ENCODE assay signal across 12 mouse cellular contexts in the genomic region with DNA sequence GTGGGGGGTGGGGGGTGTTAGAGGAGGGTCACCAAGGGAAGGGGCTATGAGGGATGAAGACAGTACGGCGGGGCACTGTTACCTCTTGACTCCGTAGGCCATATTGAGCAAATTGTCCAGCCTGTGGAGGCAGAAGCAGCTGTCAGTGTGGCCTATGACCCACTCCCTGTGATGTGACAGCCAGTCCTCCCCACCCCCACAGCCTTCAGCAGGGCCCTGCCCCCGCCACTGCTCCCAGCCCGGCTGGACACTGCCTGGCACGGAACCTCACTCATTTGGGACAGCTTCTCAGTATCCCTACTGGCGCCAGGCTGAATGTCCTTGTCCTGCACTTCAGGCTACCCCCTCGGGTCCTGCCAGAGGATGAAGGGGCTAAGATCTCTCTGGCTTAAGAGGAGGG. TPM values are rescaled to one million over a fixed set of nuclear protein-coding genes. Genes with fewer than 3 reads are reported as not detected.
DNase-seq lines count a peak whose midpoint lies in the region; ATAC-seq lines count a peak whose summit lies in the region.
"Had no signal": no experiment of that assay in that cellular context is flagged by ENCODE, and none has a peak within 500 bp of the region (broad histone marks: within the 10 kb centered on the region; RNA-seq: fewer than 3 reads in every experiment).

No protein-coding gene starts in this region.

- no peak overlapping the region for H3K9ac ChIP-seq in hindbrain, embryonic 11.5 days (ENCODE audit: low read depth, low read length)
- no peak overlapping the region for H3K9ac ChIP-seq in hindbrain, embryonic 13.5 days
- H3K9ac ChIP-seq in midbrain, embryonic 16.5 days (ENCODE audit: low read depth, low read length) = no peak overlapping the region
- H3K9ac ChIP-seq: heart, embryonic 15.5 days had no signal

- H3K36me3 ChIP-seq in hindbrain, embryonic 11.5 days (ENCODE audit: control insufficient read depth, insufficient read depth, low read length) = peaks cover 10% of the 10 kb centered on the region; the same call in 1 of the 2 replicates
- peaks cover 73% of the 10 kb centered on the region for H3K36me3 ChIP-seq in hindbrain, embryonic 13.5 days
- peaks cover 68% of the 10 kb centered on the region for H3K36me3 ChIP-seq in midbrain, embryonic 10.5 days
- peaks cover 34% of the 10 kb centered on the region for H3K36me3 ChIP-seq in midbrain, embryonic 16.5 days (ENCODE audit: control insufficient read depth, insufficient read depth, low read length)
- H3K36me3 ChIP-seq in embryonic facial prominence, embryonic 10.5 days (replicated peaks) = peaks cover 13% of the 10 kb centered on the region
- H3K36me3 ChIP-seq: heart, embryonic 15.5 days had no signal

- H3K4me3 ChIP-seq in hindbrain, embryonic 11.5 days (ENCODE audit: low read depth, low read length) = no peak overlapping the region
- H3K4me3 ChIP-seq in hindbrain, embryonic 13.5 days = no peak overlapping the region
- no peak overlapping the region for H3K4me3 ChIP-seq in midbrain, embryonic 10.5 days
- H3K4me3 ChIP-seq in midbrain, embryonic 16.5 days (ENCODE audit: low read depth, low read length) = no peak overlapping the region
- H3K4me3 ChIP-seq in embryonic facial prominence, embryonic 10.5 days = no peak overlapping the region
- H3K4me3 ChIP-seq: heart, embryonic 15.5 days had no signal

- no peaks in the 10 kb centered on the region for H3K27me3 ChIP-seq in hindbrain, embryonic 11.5 days (ENCODE audit: control insufficient read depth, insufficient read depth, low read length)
- no peaks in the 10 kb centered on the region for H3K27me3 ChIP-seq in hindbrain, embryonic 13.5 days
- no peaks in the 10 kb centered on the region for H3K27me3 ChIP-seq in midbrain, embryonic 10.5 days (ENCODE audit: low read depth, poor library complexity, severe bottlenecking)
- H3K27me3 ChIP-seq in midbrain, embryonic 16.5 days (ENCODE audit: control insufficient read depth, insufficient read depth, low read depth, low read length) = no peaks in the 10 kb centered on the region
- H3K27me3 ChIP-seq in embryonic facial prominence, embryonic 10.5 days (replicated peaks; ENCODE audit: low read depth, poor library complexity, severe bottlenecking) = no peaks in the 10 kb centered on the region
- H3K27me3 ChIP-seq: heart, embryonic 15.5 days had no signal

- no peaks in the 10 kb centered on the region for H3K9me3 ChIP-seq in hindbrain, embryonic 11.5 days (ENCODE audit: control insufficient read depth, low read length)
- no peaks in the 10 kb centered on the region for H3K9me3 ChIP-seq in hindbrain, embryonic 13.5 days
- no peaks in the 10 kb centered on the region for H3K9me3 ChIP-seq in midbrain, embryonic 10.5 days (replicated peaks)
- H3K9me3 ChIP-seq in midbrain, embryonic 16.5 days (replicated peaks; ENCODE audit: control insufficient read depth, low read length, poor library complexity, severe bottlenecking) = no peaks in the 10 kb centered on the region
- H3K9me3 ChIP-seq in embryonic facial prominence, embryonic 10.5 days = no peaks in the 10 kb centered on the region
- H3K9me3 ChIP-seq: heart, embryonic 15.5 days had no signal

- WGBS in hindbrain, embryonic 11.5 days = 35% methylated on average over 8 of the region's 8 CpGs
- WGBS in hindbrain, embryonic 13.5 days = 43% methylated on average over 8 of the region's 8 CpGs
- 47% methylated on average over 8 of the region's 8 CpGs for WGBS in midbrain, embryonic 10.5 days
- WGBS in midbrain, embryonic 16.5 days = 53% methylated on average over 8 of the region's 8 CpGs
- 47% methylated on average over 8 of the region's 8 CpGs for WGBS in embryonic facial prominence, embryonic 10.5 days

- 0 out of 2 replicates have a peak, but pooled peaks have one; percentile 11 for ATAC-seq in hindbrain, embryonic 11.5 days (ENCODE audit: low FRiP score)
- no peak for ATAC-seq in hindbrain, embryonic 13.5 days (ENCODE audit: low FRiP score)
- ATAC-seq in midbrain, embryonic 16.5 days = no peak
- ATAC-seq: intestine, postnatal 0 days had no signal

- H3K4me1 ChIP-seq in hindbrain, embryonic 11.5 days (replicated peaks; ENCODE audit: control insufficient read depth, insufficient read depth, low read length) = peaks cover 7% of the 10 kb centered on the region; the same call in 1 of the 2 replicates
- H3K4me1 ChIP-seq in hindbrain, embryonic 13.5 days (replicated peaks) = peaks cover 19% of the 10 kb centered on the region
- peaks cover 56% of the 10 kb centered on the region for H3K4me1 ChIP-seq in midbrain, embryonic 10.5 days
- H3K4me1 ChIP-seq in midbrain, embryonic 16.5 days (ENCODE audit: control insufficient read depth, insufficient read depth, low read length) = no peaks in the 10 kb centered on the region
- peaks cover 39% of the 10 kb centered on the region for H3K4me1 ChIP-seq in embryonic facial prominence, embryonic 10.5 days
- H3K4me1 ChIP-seq: heart, embryonic 15.5 days had no signal

- no peak overlapping the region for H3K27ac ChIP-seq in hindbrain, embryonic 11.5 days (ENCODE audit: low read depth, low read length)
- H3K27ac ChIP-seq in hindbrain, embryonic 13.5 days = no peak overlapping the region
- peak overlapping the region; percentile 56 for H3K27ac ChIP-seq in midbrain, embryonic 10.5 days (replicated peaks)
- no peak overlapping the region for H3K27ac ChIP-seq in midbrain, embryonic 16.5 days (ENCODE audit: low read length)
- 0 out of 2 replicates have a peak overlapping the region, but pooled peaks have one; percentile 35 for H3K27ac ChIP-seq in embryonic facial prominence, embryonic 10.5 days (replicated peaks)
- H3K27ac ChIP-seq: heart, embryonic 15.5 days had no signal

- no peak for DNase-seq in hindbrain, embryonic 11.5 days (ENCODE audit: low spot score)
- DNase-seq in midbrain, embryonic 10.5 days (ENCODE audit: low spot score) = peak; percentile 36
- DNase-seq in embryonic facial prominence, embryonic 10.5 days (ENCODE audit: low spot score) = no peak
- DNase-seq in lung, postnatal 4 days = peak; percentile 23 to 64
- DNase-seq in frontal cortex, postnatal 14 days (ENCODE audit: low spot score in 2 of 2) = no peak
- DNase-seq: cerebellum, adult 8-10 months; thymus, postnatal 25 days had no signal

- H3K4me2 ChIP-seq in hindbrain, embryonic 11.5 days (replicated peaks; ENCODE audit: low read depth, low read length) = no peak overlapping the region
- H3K4me2 ChIP-seq in hindbrain, embryonic 13.5 days = no peak overlapping the region
- no peak overlapping the region for H3K4me2 ChIP-seq in midbrain, embryonic 16.5 days (ENCODE audit: low read length)
- H3K4me2 ChIP-seq: heart, embryonic 15.5 days had no signal

RNA-seq across cellular contexts. Expression of gene Prkcsh, which starts 22.0 kb away (rescaled TPM):
- polyA plus RNA-seq in hindbrain, embryonic 11.5 days (2014; fragmentation: Nextera tagmentation; extraction: Ambion mirVana) = 84.6 TPM in 2 replicates
- 99.3 and 101 TPM in 2 replicates for polyA plus RNA-seq in hindbrain, embryonic 13.5 days (2015; fragmentation: Nextera tagmentation; extraction: Ambion mirVana)
- 108 and 112 TPM in 2 replicates for polyA plus RNA-seq in midbrain, embryonic 10.5 days (2016; fragmentation: Nextera tagmentation; extraction: Ambion mirVana)
- polyA plus RNA-seq in midbrain, embryonic 16.5 days (2015; fragmentation: Nextera tagmentation; extraction: Ambion mirVana) = 83.0 and 90.3 TPM in 2 replicates
- polyA plus RNA-seq in embryonic facial prominence, embryonic 10.5 days (2016; fragmentation: Nextera tagmentation; extraction: Ambion mirVana) = 107 and 115 TPM in 2 replicates

RNA-seq across cellular contexts. Expression of gene Ccdc151, which starts 22.2 kb away (rescaled TPM):
- polyA plus RNA-seq in hindbrain, embryonic 11.5 days (2014; fragmentation: Nextera tagmentation; extraction: Ambion mirVana) = 5.5 and 5.7 TPM in 2 replicates
- polyA plus RNA-seq in hindbrain, embryonic 13.5 days (2015; fragmentation: Nextera tagmentation; extraction: Ambion mirVana) = 4.1 and 4.4 TPM in 2 replicates
- 5.7 and 6.3 TPM in 2 replicates for polyA plus RNA-seq in midbrain, embryonic 10.5 days (2016; fragmentation: Nextera tagmentation; extraction: Ambion mirVana)
- polyA plus RNA-seq in midbrain, embryonic 16.5 days (2015; fragmentation: Nextera tagmentation; extraction: Ambion mirVana) = 5.6 and 6.2 TPM in 2 replicates
- polyA plus RNA-seq in embryonic facial prominence, embryonic 10.5 days (2016; fragmentation: Nextera tagmentation; extraction: Ambion mirVana) = 3.8 and 4.0 TPM in 2 replicates

RNA-seq across cellular contexts. Expression of gene Elavl3, which starts 27.2 kb away (rescaled TPM):
- polyA plus RNA-seq in hindbrain, embryonic 11.5 days (2014; fragmentation: Nextera tagmentation; extraction: Ambion mirVana) = 72.9 and 85.2 TPM in 2 replicates
- polyA plus RNA-seq in hindbrain, embryonic 13.5 days (2015; fragmentation: Nextera tagmentation; extraction: Ambion mirVana) = 80.6 and 81.7 TPM in 2 replicates
- 16.7 and 26.8 TPM in 2 replicates for polyA plus RNA-seq in midbrain, embryonic 10.5 days (2016; fragmentation: Nextera tagmentation; extraction: Ambion mirVana)
- 91.6 and 93.8 TPM in 2 replicates for polyA plus RNA-seq in midbrain, embryonic 16.5 days (2015; fragmentation: Nextera tagmentation; extraction: Ambion mirVana)
- 8.2 and 10.1 TPM in 2 replicates for polyA plus RNA-seq in embryonic facial prominence, embryonic 10.5 days (2016; fragmentation: Nextera tagmentation; extraction: Ambion mirVana)

RNA-seq across cellular contexts. Expression of gene Rgl3, which starts 35.3 kb away (rescaled TPM):
- 2.0 and 2.1 TPM in 2 replicates for polyA plus RNA-seq in hindbrain, embryonic 11.5 days (2014; fragmentation: Nextera tagmentation; extraction: Ambion mirVana)
- polyA plus RNA-seq in hindbrain, embryonic 13.5 days (2015; fragmentation: Nextera tagmentation; extraction: Ambion mirVana) = 1.1 TPM in 2 replicates
- 3.0 and 3.7 TPM in 2 replicates for polyA plus RNA-seq in midbrain, embryonic 10.5 days (2016; fragmentation: Nextera tagmentation; extraction: Ambion mirVana)
- 0.88 and 1.5 TPM in 2 replicates for polyA plus RNA-seq in midbrain, embryonic 16.5 days (2015; fragmentation: Nextera tagmentation; extraction: Ambion mirVana)
- 4.0 and 5.6 TPM in 2 replicates for polyA plus RNA-seq in embryonic facial prominence, embryonic 10.5 days (2016; fragmentation: Nextera tagmentation; extraction: Ambion mirVana)

RNA-seq across cellular contexts. Expression of gene Gm49318, which starts 46.5 kb away (rescaled TPM):
- 0.56 TPM in 1 of 2 replicates, not detected in the other for polyA plus RNA-seq in hindbrain, embryonic 11.5 days (2014; fragmentation: Nextera tagmentation; extraction: Ambion mirVana)
- not detected in 2 replicates for polyA plus RNA-seq in hindbrain, embryonic 13.5 days (2015; fragmentation: Nextera tagmentation; extraction: Ambion mirVana)
- not detected in 2 replicates for polyA plus RNA-seq in midbrain, embryonic 10.5 days (2016; fragmentation: Nextera tagmentation; extraction: Ambion mirVana)
- polyA plus RNA-seq in midbrain, embryonic 16.5 days (2015; fragmentation: Nextera tagmentation; extraction: Ambion mirVana) = not detected in 2 replicates
- polyA plus RNA-seq in embryonic facial prominence, embryonic 10.5 days (2016; fragmentation: Nextera tagmentation; extraction: Ambion mirVana) = not detected in 2 replicates
- polyA plus RNA-seq: heart, embryonic 15.5 days; intestine, postnatal 0 days; limb, embryonic 14.5 days had no signal

Comparison
In these comparisons a context has a peak if more than half of its experiments do, and no peak if none do; other contexts are left out.
1. H3K27ac ChIP-seq: peak in midbrain, embryonic 10.5 days (single experiment) and embryonic facial prominence, embryonic 10.5 days (single experiment); none in hindbrain, embryonic 11.5 days (single experiment), hindbrain, embryonic 13.5 days (single experiment) and midbrain, embryonic 16.5 days (single experiment).
2. DNase-seq: peak in midbrain, embryonic 10.5 days (single experiment) and lung, postnatal 4 days (2 of 2); none in hindbrain, embryonic 11.5 days (single experiment), embryonic facial prominence, embryonic 10.5 days (single experiment) and frontal cortex, postnatal 14 days (0 of 2).